Mouse (Mus musculus): ENCODE measurements around the gene Ccng2. TPM values are rescaled to one million over a fixed set of nuclear protein-coding genes. Genes with fewer than 3 reads are reported as not detected.

Gene Ccng2
- 136 and 150 TPM in 2 replicates for total RNA-seq (2017)

DNA sequence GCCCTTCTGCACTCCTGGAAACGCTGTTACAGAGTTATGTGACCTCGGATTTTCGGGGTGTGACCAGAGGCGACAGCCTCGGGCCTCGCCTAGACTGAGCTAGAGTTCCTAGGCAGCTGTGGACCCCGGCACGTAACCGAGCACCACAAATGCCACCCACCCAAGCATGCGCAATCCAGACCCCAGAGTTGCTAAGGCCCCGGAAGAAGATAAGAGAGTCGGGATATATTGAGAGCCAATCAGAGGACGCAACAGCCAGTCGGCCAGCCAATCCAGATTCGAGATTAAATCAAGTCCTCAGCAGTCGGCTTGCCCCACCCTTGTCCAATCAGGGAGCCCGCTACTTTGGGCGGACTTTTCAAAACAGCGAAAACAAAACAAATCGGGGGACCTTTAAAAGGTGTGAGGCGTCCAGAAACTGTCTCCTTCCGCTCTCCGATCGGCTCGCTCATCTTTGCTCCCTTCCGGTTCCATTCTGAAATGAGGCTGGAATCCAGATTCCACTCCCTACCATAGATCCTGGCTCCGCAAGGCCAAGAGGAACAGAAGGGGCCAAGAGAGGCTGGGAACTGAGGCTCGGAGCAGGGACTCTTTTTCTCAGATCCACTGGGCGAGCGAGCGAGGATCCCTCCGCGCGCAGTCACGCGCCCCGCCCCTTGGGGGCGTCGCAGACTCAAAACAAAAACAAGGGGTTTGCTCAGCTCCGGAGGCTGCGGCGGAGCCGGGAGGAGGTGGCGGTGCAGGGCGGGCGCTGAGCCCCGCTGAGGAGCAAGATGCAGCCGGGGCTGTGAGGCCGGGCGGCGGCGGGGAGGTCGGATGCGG is at the start of gene Ccng2:
Gene Ccng2, plus strand, starts transcription at position 375 of the 822 bp plus-strand sequence.
- peak; percentile 81 for ATAC-seq (ENCODE audit: extremely low read depth, insufficient number of reproducible peaks, low FRiP score, poor library complexity, severe bottlenecking)

DNA sequence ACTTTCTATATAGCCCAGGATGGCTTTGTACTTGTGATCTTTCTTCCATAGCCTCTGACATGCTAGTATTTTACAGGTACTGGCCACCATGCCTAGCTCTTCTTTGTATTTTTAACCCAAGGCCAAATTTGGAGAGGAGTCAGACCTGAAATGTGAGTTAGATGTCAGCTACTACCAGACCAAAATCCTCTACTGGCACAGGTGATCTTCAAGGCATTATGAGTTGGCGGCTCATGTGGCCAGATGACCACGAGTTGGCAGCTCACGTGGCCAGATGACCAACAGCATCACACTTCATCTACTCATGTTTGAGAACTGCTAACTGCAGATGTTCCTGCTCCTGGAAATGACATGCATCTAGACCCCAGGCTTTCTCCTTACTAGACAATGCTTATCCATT is 48.7 kb upstream of the Ccng2 start:
- no peak for ATAC-seq (ENCODE audit: extremely low read depth, insufficient number of reproducible peaks, low FRiP score, poor library complexity, severe bottlenecking)

DNA sequence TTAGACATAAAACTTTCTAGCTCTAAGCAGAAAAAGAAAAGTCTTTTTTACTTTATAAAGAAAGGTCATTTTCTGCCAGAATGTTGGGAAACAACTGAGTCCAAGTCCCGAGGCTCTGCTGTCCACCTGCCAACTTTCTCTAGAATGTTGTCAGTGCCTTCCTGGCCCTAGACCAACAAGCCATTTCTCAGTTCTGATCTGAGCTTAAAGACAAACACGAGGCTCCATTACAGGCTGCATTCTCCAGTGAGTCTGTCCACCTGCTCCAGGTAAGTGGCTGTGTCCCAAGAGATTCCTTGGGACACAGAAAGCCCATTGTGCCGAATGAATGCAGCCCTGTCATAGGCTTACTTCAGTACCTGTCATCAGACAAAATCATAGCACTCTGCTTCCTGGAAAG is 45.4 kb upstream of the Ccng2 start:
- ATAC-seq (ENCODE audit: extremely low read depth, insufficient number of reproducible peaks, low FRiP score, poor library complexity, severe bottlenecking), result no peak

- ATAC-seq (ENCODE audit: extremely low read depth, insufficient number of reproducible peaks, low FRiP score, poor library complexity, severe bottlenecking), result no peak
Measured at GRCm38 (mm10) chr5:93224549-93224948, 42.5 kb upstream of the Ccng2 start.

DNA sequence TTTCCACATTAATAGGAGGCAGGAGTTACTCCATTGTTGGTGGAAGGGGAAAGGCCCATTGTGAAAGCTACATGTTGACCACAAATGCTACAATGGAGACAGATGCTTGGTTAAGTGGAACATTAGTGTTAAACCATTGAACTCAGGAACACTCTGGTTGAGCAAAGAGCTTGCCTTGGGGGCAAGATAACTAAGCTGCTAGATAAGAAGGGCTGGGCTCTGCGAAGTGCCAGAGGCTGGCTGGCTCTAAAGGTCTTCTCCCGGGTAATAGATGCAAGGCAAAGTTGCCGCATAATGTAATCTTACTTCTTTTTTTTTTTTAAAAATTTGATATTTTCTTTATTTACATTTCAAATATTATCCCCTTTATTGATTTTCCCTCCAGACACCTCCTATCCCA is 39.9 kb upstream of the Ccng2 start:
- no peak for ATAC-seq (ENCODE audit: extremely low read depth, insufficient number of reproducible peaks, low FRiP score, poor library complexity, severe bottlenecking)

DNA sequence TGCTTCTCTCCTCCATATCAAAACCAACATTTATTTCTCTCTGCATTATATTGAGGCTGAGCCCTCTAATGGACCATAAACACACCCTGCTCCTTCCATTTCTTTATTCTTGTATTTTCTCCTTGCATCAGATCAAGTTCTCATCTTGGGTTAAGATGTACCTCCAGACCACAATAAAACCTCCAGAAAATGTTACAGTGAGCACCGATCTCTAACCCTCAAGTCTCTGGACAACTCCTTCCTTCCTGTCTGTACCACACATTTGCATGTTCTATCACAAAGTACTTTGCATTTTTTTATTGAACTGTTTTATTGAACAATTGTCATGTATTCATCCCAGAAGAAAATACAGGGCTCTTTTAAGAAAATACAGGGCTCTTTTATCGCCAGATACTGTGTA is 37.5 kb upstream of the Ccng2 start:
- ATAC-seq (ENCODE audit: extremely low read depth, insufficient number of reproducible peaks, low FRiP score, poor library complexity, severe bottlenecking), result peak; percentile 51; the same call in 1 of the 2 replicates

DNA sequence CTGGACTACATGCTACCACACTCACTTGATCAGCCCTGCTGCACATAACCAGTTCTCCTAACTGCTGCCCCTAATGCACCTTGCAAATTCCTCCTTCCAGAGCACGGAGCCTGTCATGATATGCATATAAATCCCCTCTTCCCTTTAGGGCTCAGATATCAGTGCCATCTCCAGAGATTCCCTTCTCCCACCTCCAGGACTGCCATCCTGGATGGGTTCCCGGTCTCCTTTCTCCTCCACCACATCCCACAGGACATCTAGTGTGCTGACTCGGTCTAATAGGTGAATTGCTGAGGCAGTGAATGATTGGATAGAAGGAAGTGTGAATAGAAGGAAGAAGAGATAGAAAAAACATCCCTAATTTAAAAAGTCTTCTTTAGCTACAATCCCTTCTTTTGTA is 35.3 kb upstream of the Ccng2 start:
- ATAC-seq (ENCODE audit: extremely low read depth, insufficient number of reproducible peaks, low FRiP score, poor library complexity, severe bottlenecking), result no peak

GRCm38 (mm10) chr5:93232838-93233237 is 34.2 kb upstream of the Ccng2 start:
- no peak for ATAC-seq (ENCODE audit: extremely low read depth, insufficient number of reproducible peaks, low FRiP score, poor library complexity, severe bottlenecking)

- peak; percentile 58; the same call in 1 of the 2 replicates for ATAC-seq (ENCODE audit: extremely low read depth, insufficient number of reproducible peaks, low FRiP score, poor library complexity, severe bottlenecking)
Measured at GRCm38 (mm10) chr5:93234130-93234529, 32.9 kb upstream of the Ccng2 start.

DNA sequence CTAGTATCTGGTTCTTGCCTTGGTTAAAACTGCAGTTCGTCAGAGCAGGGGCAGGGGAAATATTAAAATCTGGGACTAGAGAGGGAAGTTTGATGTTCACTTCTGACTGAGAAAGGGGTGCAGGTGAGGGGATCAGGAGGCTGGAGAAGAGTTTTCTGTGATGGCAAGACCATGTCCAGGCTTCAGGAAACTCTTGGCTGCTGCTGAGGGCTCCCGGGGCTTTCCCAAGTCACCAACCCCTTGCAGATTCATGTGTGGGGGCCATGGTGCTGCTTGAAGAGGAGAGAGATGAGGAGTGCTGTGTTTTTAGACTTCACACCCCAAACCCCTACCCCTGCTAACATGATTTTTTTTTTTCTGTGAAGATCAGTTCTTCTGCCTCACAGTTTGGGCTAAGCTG is 32.5 kb upstream of the Ccng2 start:
- ATAC-seq (ENCODE audit: extremely low read depth, insufficient number of reproducible peaks, low FRiP score, poor library complexity, severe bottlenecking), result no peak

DNA sequence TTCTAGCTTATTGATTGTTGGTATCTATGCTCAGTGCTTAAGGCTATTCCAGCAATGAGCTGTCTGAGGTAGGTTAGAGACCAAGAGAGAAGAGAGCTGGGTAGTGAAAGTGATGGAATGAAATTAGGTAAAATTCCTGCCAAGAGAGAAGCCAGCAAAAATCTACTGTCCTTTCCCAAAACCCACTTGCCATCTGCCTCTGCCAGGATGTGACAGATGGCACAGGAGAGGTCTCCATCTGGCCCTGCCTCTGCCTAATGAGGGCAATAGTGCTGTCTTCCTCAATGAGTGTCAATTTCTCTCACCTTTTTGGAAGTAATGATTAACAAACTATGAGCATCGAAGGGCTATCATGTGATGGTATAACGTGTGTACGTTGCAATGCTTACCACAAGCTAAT is 31.2 kb upstream of the Ccng2 start:
- ATAC-seq (ENCODE audit: extremely low read depth, insufficient number of reproducible peaks, low FRiP score, poor library complexity, severe bottlenecking), result no peak

- ATAC-seq (ENCODE audit: extremely low read depth, insufficient number of reproducible peaks, low FRiP score, poor library complexity, severe bottlenecking), result no peak
Measured at GRCm38 (mm10) chr5:93236541-93236940, 30.5 kb upstream of the Ccng2 start.

GRCm38 (mm10) chr5:93239590-93240544 is 27.2 kb upstream of the Ccng2 start:
- ATAC-seq (ENCODE audit: extremely low read depth, insufficient number of reproducible peaks, low FRiP score, poor library complexity, severe bottlenecking), result peak; percentile 61; the same call in 1 of the 2 replicates

- no peak for ATAC-seq (ENCODE audit: extremely low read depth, insufficient number of reproducible peaks, low FRiP score, poor library complexity, severe bottlenecking)
Measured at GRCm38 (mm10) chr5:93245280-93245679, 21.8 kb upstream of the Ccng2 start.

- ATAC-seq (ENCODE audit: extremely low read depth, insufficient number of reproducible peaks, low FRiP score, poor library complexity, severe bottlenecking), result no peak
Measured at GRCm38 (mm10) chr5:93249940-93250578, 17.0 kb upstream of the Ccng2 start.

- no peak for ATAC-seq (ENCODE audit: extremely low read depth, insufficient number of reproducible peaks, low FRiP score, poor library complexity, severe bottlenecking)
Measured at GRCm38 (mm10) chr5:93251001-93251760, 15.9 kb upstream of the Ccng2 start.

DNA sequence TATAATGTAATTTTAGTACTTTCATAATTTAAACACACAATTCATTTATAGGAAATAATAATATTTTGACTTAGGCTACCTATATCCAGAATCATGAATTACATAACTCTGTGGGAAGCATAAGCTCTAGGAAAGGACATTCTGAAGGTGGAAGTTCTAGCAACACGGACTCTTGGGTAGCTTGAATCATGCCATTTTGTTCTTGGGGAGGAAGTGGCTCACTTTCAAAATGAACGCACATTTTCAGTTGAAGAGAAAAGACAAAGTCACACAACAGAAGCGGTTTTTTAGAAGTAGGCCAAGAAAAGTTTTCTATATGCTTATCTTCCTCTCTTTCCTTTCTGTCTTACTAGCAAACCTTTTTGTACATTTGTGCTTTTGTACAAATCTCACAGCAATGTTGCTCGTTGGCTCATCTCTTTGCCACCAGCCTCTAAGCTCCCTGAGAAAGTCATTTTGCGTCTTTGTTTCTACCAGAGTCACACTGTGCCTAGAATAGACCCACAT is 11.2 kb upstream of the Ccng2 start:
- no peak for ATAC-seq (ENCODE audit: extremely low read depth, insufficient number of reproducible peaks, low FRiP score, poor library complexity, severe bottlenecking)

DNA sequence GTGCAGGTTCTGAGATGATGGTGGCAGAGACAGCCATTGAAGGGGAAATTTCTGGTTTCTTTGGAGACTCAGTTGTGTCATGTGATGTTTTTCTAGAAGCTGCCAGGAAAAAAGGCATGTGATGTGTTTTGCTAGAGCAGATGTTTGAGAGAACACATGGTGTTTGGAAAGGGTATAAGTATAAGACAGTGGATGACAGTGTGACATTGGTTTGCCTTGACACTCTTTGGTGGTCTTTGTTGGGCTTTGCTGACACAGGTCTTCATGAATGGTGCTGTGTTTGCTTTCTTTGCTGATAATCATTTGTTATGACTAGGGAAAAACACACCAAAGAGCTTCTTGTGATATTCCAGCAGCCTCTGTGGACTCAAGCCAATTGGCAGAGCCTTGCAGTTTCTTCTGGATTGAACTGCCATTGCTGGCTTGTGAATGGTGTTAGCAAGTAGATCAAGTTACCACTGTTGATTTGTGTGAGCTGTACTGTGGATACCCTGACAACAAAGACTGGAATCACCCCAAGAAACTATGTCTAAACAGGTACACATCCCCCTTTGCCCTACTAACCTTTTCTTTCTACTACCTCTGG is 10.1 kb upstream of the Ccng2 start:
- no peak for ATAC-seq (ENCODE audit: extremely low read depth, insufficient number of reproducible peaks, low FRiP score, poor library complexity, severe bottlenecking)
